Mouse (Mus musculus) lung, embryonic 14.5 days (tissue): ENCODE measurements around the gene Tmem102. TPM values are rescaled to one million over a fixed set of nuclear protein-coding genes. Genes with fewer than 3 reads are reported as not detected.

ENCODE experiments used
- ATAC-seq: fragments of 200-750 bp; cut with Nextera tagmentation; 2 replicates; pipeline ENCODE4 v1.8.0; 2017; ENCODE audit warnings: mild to moderate bottlenecking, moderate TSS enrichment, moderate library complexity; ENCODE audit not compliant: insufficient read depth
- DNase-seq: peaks from one replicate; pipeline ENCODE4 v3.0.0-alpha.2; 2015
- H3K27ac ChIP-seq: fragments of 300-500 bp; sonication (generic); 2 replicates; pipeline ENCODE4 v1.5.1; 2014; ENCODE audit warnings: low read depth, mild to moderate bottlenecking, moderate library complexity
- H3K27me3 ChIP-seq: fragments of 300-500 bp; sonication (generic); 2 replicates; pipeline ENCODE4 v1.6.1; 2014; ENCODE audit warnings: low read length, control low read depth; ENCODE audit not compliant: insufficient read depth
- H3K36me3 ChIP-seq: fragments of 300-500 bp; sonication (generic); 2 replicates; pipeline ENCODE4 v1.6.1; 2014; ENCODE audit warnings: control low read depth; ENCODE audit not compliant: insufficient read depth
- H3K4me1 ChIP-seq: fragments of 300-500 bp; sonication (generic); 2 replicates; pipeline ENCODE4 v1.6.1; 2014; ENCODE audit warnings: antibody characterized with exemption, control low read depth; ENCODE audit not compliant: insufficient read depth
- H3K4me2 ChIP-seq: fragments of 300-500 bp; sonication (generic); 2 replicates; pipeline ENCODE4 v1.6.1; 2014; ENCODE audit warnings: mild to moderate bottlenecking
- H3K4me3 ChIP-seq: fragments of 300-500 bp; sonication (generic); 2 replicates; pipeline ENCODE4 v1.5.1; 2014; ENCODE audit warnings: low read depth, low read length
- H3K9ac ChIP-seq: fragments of 300-500 bp; sonication (generic); 2 replicates; pipeline ENCODE4 v1.6.1; 2014
- H3K9me3 ChIP-seq: fragments of 300-500 bp; sonication (generic); 2 replicates; pipeline ENCODE4 v1.6.1; 2016; ENCODE audit warnings: low read depth, low read length, control low read depth
- CTCF ChIP-seq: IDR thresholded peaks from 2 replicates; pipeline ENCODE4 v1.5.1; 2016; ENCODE audit warnings: antibody characterized with exemption, low read depth
- WGBS: fragments of 180-500 bp; shearing (Covaris S2); extraction: QIAGEN DNeasy Blood & Tissue Kit; methylation state at CpG from one replicate; pipeline ENCODE4 v1.1.7; 2014; 5-methylcytosine and 5-hydroxymethylcytosine counted together
- polyA plus RNA-seq: library from polyadenylated mRNA; unstranded; fragments of >200 nt; fragmentation: Nextera tagmentation; extraction: Ambion mirVana; gene quantifications from 2 replicates; pipeline ENCODE4 v1.2.1, GENCODE M21; 2014

Gene Tmem102
- polyA plus RNA-seq, 1 experiment from 2014 or later: 5.0 TPM

DNA sequence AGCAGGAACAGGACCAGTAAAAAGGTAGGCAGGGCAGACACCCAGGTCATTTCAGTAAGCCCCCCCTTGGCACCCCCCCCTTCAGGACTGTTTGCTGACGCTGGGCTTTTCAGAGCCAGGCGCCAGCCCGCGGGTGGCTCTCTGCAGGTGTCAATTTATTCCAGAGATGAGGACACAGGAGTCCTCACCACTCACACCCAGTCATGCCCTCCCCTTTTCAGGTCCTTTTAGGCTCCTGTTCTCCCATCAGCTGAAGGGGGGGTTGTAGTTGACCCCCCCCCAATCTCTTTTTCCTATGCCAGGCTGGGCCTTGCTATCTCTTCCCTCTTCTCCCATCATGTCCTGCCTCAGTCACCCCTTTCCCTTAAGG is 30.5 kb upstream of the Tmem102 start:
- WGBS: 8% methylated on average over 3 of the region's 4 CpGs

DNA sequence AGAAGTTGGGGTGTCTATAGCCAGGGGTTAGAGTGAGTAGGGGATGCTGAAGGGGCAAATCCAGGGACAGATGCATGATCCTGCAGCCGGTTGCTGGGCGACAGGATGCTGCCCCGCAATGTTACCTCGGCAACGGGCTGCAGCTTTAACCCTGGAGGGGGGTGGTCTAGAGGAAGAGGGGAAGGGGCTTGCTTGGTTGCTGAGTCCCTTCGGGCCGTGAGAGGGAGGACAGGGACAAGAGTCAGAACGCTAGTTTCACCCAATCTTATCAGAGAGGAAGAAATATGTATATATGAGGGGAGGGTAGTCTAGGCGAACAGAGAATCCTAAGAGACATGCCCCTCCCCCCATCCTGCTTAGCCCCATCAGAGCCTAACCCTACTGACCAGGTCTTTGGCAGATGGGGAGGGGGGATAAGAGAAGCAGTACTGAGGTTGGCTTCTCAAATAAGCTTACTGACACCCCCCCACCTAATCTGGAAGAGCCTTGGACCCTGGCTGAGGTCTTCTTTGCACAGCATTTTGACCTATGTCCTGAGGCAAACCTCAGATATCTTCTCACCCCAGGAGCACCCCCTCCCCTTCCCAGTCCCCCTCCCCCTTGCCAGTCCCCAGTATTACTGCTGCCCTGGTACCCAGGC is 30.0 kb upstream of the Tmem102 start:
- Histone ChIP-seq H3K27ac (no peak overlapping the region), H3K9ac (peak overlapping the region; percentile 20), H3K4me3 (peak overlapping the region; percentile 73; the same call in 1 of the 2 replicates), H3K4me1 (peaks cover 19% of the 10 kb centered on the region; the same call in 1 of the 2 replicates), H3K27me3 (peaks cover 14% of the 10 kb centered on the region; the same call in 1 of the 2 replicates), H3K9me3 (no peaks in the 10 kb centered on the region), H3K36me3 (peaks cover 21% of the 10 kb centered on the region), H3K4me2 (peak overlapping the region; percentile 75)
- 8% methylated on average over 9 of the region's 9 CpGs for WGBS
- DNase-seq (no peak), ATAC-seq (no peak)
- no peak for TF ChIP-seq CTCF

More for the DNA sequence above, 30.5 kb upstream of the Tmem102 start:
- Histone ChIP-seq H3K27ac (no peak overlapping the region), H3K27me3 (peaks cover 14% of the 10 kb centered on the region; the same call in 1 of the 2 replicates), H3K36me3 (peaks cover 21% of the 10 kb centered on the region), H3K4me3 (peak overlapping the region; percentile 73), H3K4me1 (peaks cover 19% of the 10 kb centered on the region; the same call in 1 of the 2 replicates), H3K9me3 (no peaks in the 10 kb centered on the region), H3K9ac (peak overlapping the region; percentile 20; the same call in 1 of the 2 replicates), H3K4me2 (peak overlapping the region; percentile 75)
- no peak for DNase-seq
- ATAC-seq: no peak
- no peak for TF ChIP-seq CTCF

DNA sequence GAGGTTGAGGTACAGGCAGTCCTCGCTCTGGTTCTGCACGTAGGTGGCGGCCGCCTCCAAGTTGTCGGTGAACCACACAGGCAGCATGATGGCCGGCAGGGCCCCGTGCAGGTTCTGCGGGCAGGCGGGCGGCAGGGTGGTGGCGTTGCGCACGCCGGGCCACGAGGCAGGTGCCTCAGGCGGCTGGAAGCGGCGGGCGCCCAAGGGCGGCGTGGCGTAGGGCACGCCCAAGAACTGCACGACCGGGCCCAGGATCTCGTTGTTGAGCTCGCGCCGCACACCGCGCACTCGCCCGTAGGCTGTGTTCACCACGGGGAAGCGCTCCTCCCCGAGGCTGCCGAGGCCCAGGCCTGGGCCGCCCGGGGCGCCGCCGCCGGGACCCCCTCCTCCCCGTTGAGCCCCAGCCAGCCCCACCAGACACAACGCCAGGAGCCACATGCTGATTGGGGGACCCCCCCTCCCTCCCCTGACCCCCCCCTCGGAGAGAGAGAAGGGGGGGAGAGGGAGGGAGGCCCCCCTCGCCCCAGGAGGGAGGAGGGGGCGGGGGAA is 28.7 kb upstream of the Tmem102 start:
- Histone ChIP-seq H3K27me3 (peaks cover 14% of the 10 kb centered on the region; the same call in 1 of the 2 replicates), H3K4me2 (peak overlapping the region; percentile 75), H3K27ac (no peak overlapping the region), H3K4me1 (peaks cover 16% of the 10 kb centered on the region; the same call in 1 of the 2 replicates), H3K4me3 (peak overlapping the region; percentile 73), H3K36me3 (peaks cover 27% of the 10 kb centered on the region), H3K9me3 (no peaks in the 10 kb centered on the region), H3K9ac (peak overlapping the region; percentile 55)
- DNase-seq: peak; percentile 60
- TF ChIP-seq CTCF: no peak
- ATAC-seq: no peak
- WGBS: 8% methylated on average over 46 of the region's 48 CpGs

DNA sequence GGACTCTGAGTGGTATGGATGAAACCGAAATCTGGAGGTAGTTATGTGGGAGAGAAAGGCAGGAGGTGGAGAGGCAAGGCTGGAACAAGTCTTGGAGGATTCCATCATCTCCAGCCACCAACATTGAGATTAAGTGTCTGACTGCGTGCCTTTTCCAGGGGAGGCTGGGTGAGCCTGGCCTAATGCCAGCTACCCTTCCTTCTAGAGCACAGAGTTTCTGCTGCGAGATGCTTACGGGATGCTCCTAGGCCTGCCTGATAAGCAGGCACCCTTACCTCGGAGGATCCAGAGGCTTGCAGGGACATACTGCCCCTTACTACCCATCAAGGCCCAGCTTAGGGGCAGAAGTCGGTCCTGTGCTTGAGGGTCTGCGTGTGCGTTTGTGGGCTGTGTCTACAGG is 28.1 kb upstream of the Tmem102 start:
- H3K4me3 ChIP-seq: peak overlapping the region; percentile 73
- TF ChIP-seq CTCF: no peak
- no peak overlapping the region for H3K27ac ChIP-seq
- peaks cover 14% of the 10 kb centered on the region; the same call in 1 of the 2 replicates for H3K27me3 ChIP-seq
- H3K36me3 ChIP-seq: peaks cover 32% of the 10 kb centered on the region
- ATAC-seq: no peak
- WGBS: 51% methylated on average over 8 of the region's 8 CpGs
- H3K4me1 ChIP-seq: peaks cover 16% of the 10 kb centered on the region; the same call in 1 of the 2 replicates
- H3K9me3 ChIP-seq: no peaks in the 10 kb centered on the region
- peak overlapping the region; percentile 55 for H3K9ac ChIP-seq
- H3K4me2 ChIP-seq: peak overlapping the region; percentile 75
- no peak for DNase-seq

DNA sequence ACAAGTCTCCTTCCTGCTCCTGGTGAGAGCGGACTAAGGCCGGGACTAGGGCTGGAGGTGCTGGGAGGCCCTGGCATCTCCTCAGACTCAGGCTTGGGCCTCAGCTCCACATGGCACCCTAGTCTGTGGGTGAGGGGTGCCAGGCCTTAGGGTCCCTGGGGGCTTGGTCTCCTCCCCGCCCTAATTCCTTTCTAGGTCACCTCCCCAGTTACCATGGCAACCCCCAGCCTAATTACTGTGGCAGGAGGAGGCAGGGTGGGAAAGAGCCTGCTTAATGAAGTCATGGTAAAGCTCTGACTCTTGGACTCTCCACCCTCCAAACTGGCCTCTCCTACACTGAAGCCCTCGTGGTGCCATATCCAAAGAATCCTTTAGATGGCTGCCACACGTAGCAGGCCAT is 23.4 kb upstream of the Tmem102 start:
- H3K27me3 ChIP-seq: peaks cover 4% of the 10 kb centered on the region; the same call in 1 of the 2 replicates
- H3K4me2 ChIP-seq: no peak overlapping the region
- H3K4me3 ChIP-seq: no peak overlapping the region
- TF ChIP-seq CTCF: no peak
- no peak overlapping the region for H3K9ac ChIP-seq
- ATAC-seq: no peak
- no peak overlapping the region for H3K27ac ChIP-seq
- 73% methylated on average over 5 of the region's 5 CpGs for WGBS
- no peak for DNase-seq
- peaks cover 3% of the 10 kb centered on the region; the same call in 1 of the 2 replicates for H3K4me1 ChIP-seq
- H3K36me3 ChIP-seq: peaks cover 71% of the 10 kb centered on the region
- no peaks in the 10 kb centered on the region for H3K9me3 ChIP-seq

DNA sequence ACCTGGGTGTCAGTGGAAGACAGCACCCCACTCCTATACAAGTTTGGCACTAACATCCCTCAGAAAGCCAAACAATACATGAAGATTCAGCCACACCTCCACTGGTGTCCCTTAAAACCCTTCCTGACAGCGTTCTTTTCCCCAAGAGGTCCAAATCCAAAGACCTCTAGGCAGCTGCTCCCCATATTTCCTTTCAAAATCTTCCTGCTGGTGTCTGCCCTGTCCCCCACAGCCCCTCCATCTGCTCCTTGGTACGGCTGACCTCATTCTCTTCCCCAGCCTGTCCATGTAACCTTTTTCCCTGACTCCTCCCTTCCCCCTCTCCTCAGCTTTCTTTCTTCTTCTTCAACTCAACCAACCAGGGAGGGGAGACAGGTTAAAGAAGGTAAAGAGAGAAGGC is 18.0 kb upstream of the Tmem102 start:
- 83% methylated on average over 2 of the region's 2 CpGs for WGBS
- peaks cover 41% of the 10 kb centered on the region for H3K36me3 ChIP-seq
- no peak overlapping the region for H3K27ac ChIP-seq
- H3K9ac ChIP-seq: no peak overlapping the region
- no peaks in the 10 kb centered on the region for H3K27me3 ChIP-seq
- H3K4me2 ChIP-seq: no peak overlapping the region
- no peak overlapping the region for H3K4me3 ChIP-seq
- TF ChIP-seq CTCF: no peak
- no peak for DNase-seq
- ATAC-seq: no peak
- H3K4me1 ChIP-seq: no peaks in the 10 kb centered on the region
- H3K9me3 ChIP-seq: no peaks in the 10 kb centered on the region

DNA sequence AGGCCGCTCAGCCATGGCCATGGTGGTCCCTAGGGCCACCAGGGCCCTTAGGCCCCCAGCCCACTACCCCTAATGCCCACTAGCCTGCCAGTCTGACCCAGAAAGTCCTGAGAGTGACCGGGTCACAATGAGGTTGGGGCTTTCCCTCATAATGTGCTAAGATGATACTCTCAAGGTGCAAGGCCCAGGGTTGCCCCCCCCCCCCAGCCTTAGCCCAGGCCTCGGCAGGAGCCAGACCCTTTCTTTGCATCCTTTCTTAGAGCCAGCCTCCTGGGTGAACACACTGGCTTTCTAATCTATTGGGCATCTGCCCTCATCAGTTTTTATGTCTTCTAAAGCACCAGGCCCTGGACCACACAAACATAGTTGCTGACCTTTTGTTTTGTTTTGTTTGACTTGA is 16.7 kb upstream of the Tmem102 start, which contains the start of gene Spem1:
Gene Spem1, minus strand, starts transcription at position 101 of the 400 bp plus-strand sequence.
- Histone ChIP-seq H3K4me3 (no peak within 1 kb of the TSS), H3K27ac (no peak within 1 kb of the TSS), H3K9ac (no peak within 1 kb of the TSS), H3K4me2 (no peak within 1 kb of the TSS), H3K36me3 (peaks cover 31% of the 10 kb centered on the region; the same call in 1 of the 2 replicates), H3K27me3 (no peaks in the 10 kb centered on the region), H3K4me1 (no peaks in the 10 kb centered on the region), H3K9me3 (peaks cover 7% of the 10 kb centered on the region; the same call in 1 of the 2 replicates)
- WGBS: 78% methylated on average over 3 of the region's 3 CpGs
- no peak for TF ChIP-seq CTCF
- ATAC-seq: no peak
- DNase-seq: no peak
